Mouse (Mus musculus) gastrocnemius, postnatal 4 days (tissue): ENCODE data around the gene Zmym4. TPM values are rescaled to one million over a fixed set of nuclear protein-coding genes. Genes with fewer than 3 reads are reported as not detected.
A peak's percentile ranks its signal among the peaks of the same experiment; 100 is the strongest.

ENCODE experiments used
- DNase-seq, 2 experiments: peaks; one replicate each; pipeline ENCODE4 v3.0.0; 2021 to 2022; ENCODE audit warnings: low spot score in 2 of 2, mixed read lengths in 2 of 2
- total RNA-seq, 2 experiments: library from RNA; stranded (reverse); gene quantifications; 2 replicates each; pipeline ENCODE4 v1.2.3; 2021

Gene Zmym4
- total RNA-seq, 2 experiments from 2014 or later, result 39.7 to 41.6 TPM

- DNase-seq, result no peak
Observed at GRCm38 (mm10) chr4:126943421-126943820, 24.5 kb downstream of the Zmym4 start.

- no peak for DNase-seq
Observed at GRCm38 (mm10) chr4:126942846-126943245, 25.1 kb downstream of the Zmym4 start.

GRCm38 (mm10) chr4:126927701-126928100 is 40.2 kb downstream of the Zmym4 start:
- no peak for DNase-seq

DNA sequence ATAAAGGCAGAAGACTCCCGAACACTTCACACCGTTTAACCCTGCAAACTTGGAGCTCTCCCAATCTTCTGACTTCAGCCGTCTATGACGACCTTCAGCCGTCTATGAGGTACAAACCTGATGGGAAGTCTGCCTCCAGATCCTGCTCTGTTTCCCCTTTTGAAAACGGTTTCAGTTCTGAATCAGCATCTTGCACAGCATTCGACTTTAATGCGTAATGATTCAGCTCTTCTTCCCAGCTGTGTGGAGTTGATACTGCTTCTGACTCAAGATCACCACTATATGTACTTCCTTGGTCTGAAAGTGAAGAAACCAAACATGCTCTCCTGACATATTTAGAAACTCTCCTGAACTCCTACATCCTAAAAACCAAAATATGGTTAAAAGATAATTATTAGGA is 78.1 kb downstream of the Zmym4 start:
- no peak for DNase-seq

DNA sequence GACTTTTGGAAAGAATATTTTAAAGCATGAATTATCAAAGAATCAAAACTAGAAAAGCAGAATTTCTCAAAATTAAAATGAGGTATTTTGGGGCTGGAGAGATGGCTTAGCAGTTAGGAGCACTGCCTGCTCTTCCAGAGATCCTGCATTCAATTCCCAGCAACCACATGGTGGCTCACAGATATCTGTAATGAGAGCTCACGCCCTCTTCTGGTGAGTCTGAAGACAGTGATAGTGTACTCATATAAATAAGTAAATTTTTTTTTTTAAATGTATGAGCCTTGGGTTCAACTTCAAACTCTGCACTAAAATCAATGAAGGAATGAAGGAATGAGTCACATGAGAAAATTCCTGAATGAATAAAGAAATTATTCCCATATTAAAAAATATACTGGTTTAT is 82.0 kb downstream of the Zmym4 start:
- no peak for DNase-seq

DNA sequence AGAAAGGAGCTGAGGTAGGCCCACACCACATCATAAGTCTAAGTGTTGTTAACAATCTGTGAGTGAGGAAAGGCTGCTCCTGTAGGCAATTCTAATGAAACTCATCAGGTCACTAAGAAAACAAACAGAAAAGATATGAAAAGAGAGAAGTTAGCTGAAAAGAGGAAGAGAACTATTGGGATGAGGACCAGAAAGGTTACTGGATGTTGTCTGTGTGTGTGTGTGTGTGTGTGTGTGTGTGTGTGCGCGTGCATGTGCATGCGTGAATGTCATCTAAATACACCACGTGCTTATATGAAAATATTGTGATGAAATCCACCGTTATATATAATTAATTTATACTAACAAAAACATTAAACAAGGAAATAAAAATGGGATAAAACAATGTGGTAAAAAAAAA is 84.3 kb downstream of the Zmym4 start:
- DNase-seq, result no peak

DNA sequence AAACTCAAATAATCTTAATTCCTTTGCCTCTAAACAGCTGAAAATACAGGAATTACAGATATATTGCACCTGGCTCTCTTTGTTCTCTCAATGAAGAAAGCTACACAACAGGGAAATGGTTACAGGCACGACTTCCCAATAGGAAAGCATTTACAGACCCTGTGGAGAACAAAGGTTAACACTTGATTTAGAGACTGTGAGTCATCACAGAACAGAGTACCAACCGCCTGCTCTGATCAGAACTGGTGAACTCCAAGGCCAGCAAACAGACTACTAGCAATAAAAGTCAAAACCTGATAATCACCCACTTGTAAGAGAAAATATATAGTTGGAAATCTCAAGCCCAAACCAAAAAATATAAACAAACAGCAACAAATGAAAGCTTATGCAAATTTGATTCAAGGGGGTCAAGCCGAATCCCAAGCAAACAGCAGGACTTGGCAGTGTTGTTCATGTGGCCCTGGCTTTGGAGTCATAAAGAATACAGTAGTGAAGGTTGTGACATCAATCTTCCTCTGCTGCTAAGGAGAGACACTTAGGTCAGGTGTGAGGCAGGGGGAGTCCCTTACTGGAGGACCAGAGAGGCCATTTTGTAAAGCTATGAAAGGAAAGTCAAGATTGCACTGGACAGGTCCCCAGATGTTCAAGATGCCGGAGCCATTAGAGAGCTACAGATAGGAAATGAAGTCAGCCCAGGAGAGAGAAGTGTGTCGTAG is 88.2 kb downstream of the Zmym4 start:
- DNase-seq, result no peak

DNA sequence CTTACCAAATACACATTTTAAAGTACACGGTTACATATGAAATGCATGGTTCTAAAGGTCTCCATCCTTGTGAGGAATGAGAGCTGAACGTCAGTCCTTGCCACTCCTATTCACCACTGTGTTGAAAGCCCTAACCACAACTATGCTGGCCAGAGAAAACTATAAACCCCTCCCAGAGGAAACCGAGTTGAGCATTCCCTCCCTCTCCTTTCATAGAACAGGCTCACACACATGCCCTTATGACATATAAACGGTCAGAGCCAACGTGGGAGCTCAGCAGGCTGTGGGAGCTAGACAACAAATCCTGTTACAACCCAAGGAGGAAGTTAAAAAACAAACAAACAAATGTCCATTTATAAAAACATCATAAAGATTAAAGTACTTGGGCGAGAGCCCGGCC is 95.2 kb downstream of the Zmym4 start:
- no peak for DNase-seq

- no peak for DNase-seq
Observed at GRCm38 (mm10) chr4:126868699-126869098, 99.2 kb downstream of the Zmym4 start.

GRCm38 (mm10) chr4:126861514-126862266 is 106.2 kb downstream of the Zmym4 start:
- DNase-seq, result no peak

DNA sequence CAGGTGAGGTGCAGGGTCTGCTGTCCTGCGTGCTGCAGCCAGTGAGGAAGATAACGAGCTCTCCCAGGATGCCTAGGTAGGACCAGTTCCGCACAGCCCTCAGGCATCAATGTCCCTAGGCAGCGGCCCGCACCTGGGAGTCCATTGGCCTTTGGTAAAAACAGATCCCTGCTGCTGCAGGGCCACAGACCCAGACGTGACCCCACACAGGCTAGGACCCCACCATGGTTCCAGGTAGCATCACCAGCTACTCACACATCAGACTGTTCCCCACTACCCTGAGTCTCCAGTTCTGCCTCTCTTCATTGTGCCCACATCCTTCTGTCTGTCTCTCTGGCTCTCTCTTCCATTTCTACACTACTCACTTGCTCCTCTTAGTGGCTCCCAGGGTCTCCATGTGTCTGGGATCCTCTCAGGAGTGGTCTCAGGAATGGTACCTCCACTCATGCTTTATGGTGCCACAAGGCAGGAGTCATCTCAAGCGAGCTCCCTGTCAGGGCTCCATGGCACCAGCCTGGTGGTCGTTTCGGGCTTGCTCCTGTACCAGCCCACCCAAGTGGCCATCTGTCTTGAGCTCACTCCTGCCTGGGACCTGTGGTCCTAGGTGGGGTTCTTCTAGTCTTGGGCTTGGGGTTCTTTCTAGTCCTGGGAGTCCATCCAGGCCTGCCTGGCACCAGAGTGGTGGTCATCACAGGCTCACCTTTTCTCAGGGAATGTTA is 107.5 kb downstream of the Zmym4 start:
- DNase-seq, result no peak

DNA sequence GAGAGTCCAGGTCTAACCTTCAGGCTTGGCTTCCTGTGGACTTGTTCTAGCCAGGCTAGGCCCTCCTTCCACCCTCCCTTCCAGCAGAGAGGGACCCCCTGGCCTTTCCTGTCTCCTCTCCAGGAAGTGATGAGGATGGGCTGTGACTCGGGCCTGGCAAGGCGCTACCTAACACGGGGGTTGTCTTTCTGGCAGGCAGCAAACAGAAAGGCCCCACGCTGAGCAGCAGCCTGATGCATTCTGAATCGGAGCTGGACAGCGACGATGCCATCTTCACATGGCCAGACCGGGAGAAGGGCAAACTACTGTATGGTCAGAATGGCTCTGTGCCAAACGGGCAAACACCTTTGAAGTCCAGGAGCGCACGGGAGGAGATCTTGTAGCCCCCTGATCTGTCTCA is 115.0 kb downstream of the Zmym4 start:
- DNase-seq, result no peak

GRCm38 (mm10) chr4:126850778-126851080 is 117.2 kb downstream of the Zmym4 start:
- no peak for DNase-seq

DNA sequence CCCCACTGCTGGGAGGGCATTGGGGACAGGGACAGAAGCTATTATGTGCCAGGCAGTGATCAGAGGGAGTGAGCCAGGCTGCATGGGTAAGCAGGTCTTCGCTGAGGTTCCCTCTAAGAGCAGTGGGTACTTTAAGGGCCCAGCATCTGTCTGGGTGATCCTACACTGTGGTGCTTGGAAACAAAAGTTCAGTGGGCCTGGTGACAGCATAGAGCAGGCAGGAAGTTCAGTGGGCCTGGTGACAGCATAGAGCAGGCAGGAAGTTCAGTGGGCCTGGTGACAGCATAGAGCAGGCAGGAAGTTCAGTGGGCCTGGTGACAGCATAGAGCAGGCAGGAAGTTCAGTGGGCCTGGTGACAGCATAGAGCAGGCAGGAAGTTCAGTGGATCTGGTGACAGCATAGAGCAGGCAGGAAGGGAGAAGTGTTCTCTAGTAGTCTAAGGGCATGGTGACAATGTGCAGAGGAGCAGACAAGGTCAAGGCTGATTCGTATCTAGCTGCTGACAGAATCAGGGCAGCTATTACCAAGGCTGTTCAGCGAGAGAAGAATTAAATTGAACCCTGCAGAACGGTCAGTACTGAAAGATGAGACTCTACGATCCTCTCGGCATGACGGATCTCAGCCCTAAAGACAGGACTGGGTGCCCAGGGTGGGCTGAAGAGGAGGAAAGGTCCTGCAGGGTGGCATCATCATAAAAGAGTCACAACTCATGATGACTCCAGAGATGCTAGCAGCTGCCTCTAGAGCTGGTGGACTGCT is 117.7 kb downstream of the Zmym4 start:
- DNase-seq, result no peak

- no peak for DNase-seq
Observed at GRCm38 (mm10) chr4:126846971-126847370, 121.0 kb downstream of the Zmym4 start.

GRCm38 (mm10) chr4:126845664-126846063 is 122.3 kb downstream of the Zmym4 start:
- no peak for DNase-seq

GRCm38 (mm10) chr4:126842911-126843310 is 125.0 kb downstream of the Zmym4 start:
- no peak for DNase-seq

- no peak for DNase-seq
Observed at GRCm38 (mm10) chr4:126840996-126841560, 126.9 kb downstream of the Zmym4 start.

DNA sequence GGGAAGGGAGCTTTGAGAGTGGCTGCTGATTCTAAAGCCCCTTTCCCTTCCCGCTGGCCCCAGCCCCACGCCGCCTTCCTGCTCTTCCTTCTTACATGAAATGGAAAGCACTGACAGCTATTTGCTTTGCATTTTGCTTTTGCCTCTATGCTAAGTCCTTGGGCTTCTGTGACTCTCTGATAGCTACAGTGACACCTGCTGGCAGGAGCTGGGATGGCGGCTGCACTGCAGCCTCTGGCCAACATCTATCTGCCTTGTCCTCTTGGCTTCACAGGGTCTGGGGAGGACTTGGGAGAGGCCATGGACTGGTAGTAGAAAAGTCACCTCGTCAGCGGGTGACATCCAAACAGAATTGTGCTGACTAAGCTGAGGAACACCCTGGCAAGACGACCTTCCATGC is 128.1 kb downstream of the Zmym4 start:
- peak; percentile 67 to 83 for DNase-seq

GRCm38 (mm10) chr4:126838799-126839198 is 129.1 kb downstream of the Zmym4 start:
- no peak for DNase-seq

- DNase-seq, result no peak
Observed at GRCm38 (mm10) chr4:126831122-126831521, 136.8 kb downstream of the Zmym4 start.
